Mouse (Mus musculus): ENCODE measurements around the gene Ears2. TPM values are rescaled to one million over a fixed set of nuclear protein-coding genes. Genes with fewer than 3 reads are reported as not detected.

The Ears2 gene
- polyA plus RNA-seq, 1 experiment: 5.9 TPM

DNA sequence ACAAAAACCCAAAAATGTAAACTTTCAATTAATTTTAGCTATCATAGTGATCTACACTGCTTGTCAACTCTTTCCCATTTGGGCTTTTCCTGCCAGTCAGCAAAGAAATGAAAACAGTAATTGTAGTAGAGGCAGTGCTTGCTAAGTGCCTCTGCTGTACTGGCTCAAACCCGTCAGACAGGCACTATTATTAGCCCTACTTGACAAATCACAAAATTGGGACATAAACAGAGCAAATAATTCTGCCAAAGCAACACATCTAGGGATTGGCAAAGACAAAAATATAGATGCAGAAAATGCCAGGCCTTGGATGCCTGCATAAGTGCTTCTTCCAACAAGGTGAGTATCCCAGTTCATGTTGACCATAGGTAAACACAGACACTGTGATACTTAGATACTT lies 1.4 kb downstream of the Ears2 start:
- Histone ChIP-seq H3K27me3 (ENCODE audit: control insufficient read depth, insufficient read depth, low read length) (no peaks in the 10 kb centered on the region), H3K4me3 (ENCODE audit: control insufficient read depth, low read depth, low read length) (no peak overlapping the region), H3K4me1 (ENCODE audit: control insufficient read depth, insufficient read depth, low read length) (no peaks in the 10 kb centered on the region; the same call in 1 of the 2 replicates), H3K27ac (ENCODE audit: control insufficient read depth, insufficient read depth, low read depth, low read length) (no peak overlapping the region), H3K36me3 (ENCODE audit: control insufficient read depth, insufficient read depth, low read length) (no peaks in the 10 kb centered on the region; the same call in none of the 2 replicates)
- TF ChIP-seq POLR2A (IDR thresholded peaks at IDR 0.05; ENCODE audit: control insufficient read depth, low read depth, low read length): no peak

DNA sequence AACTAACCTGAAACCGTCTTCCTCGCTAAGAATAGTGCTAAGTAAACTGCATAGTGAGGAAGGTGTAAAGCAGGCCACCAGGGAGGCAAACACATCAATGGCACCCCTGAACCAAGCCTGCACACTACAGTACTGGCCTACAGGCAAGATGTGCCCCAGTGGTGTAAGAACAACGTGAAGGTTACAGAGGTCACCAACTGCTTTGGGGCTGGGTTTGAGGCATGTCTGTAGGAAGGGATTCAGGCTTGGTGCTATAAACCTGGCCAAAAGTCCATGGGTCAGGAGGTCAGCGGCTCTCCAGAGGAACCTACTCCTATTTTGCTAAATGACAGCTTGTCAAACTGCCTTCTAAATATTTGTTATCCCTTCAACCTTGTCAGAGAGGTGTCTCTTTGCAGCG lies 10.4 kb downstream of the Ears2 start:
- Histone ChIP-seq H3K36me3 (ENCODE audit: control insufficient read depth, insufficient read depth, low read length) (peaks cover 2% of the 10 kb centered on the region), H3K4me3 (ENCODE audit: control insufficient read depth, low read depth, low read length) (no peak overlapping the region), H3K27me3 (ENCODE audit: control insufficient read depth, insufficient read depth, low read length) (no peaks in the 10 kb centered on the region), H3K27ac (ENCODE audit: control insufficient read depth, insufficient read depth, low read depth, low read length) (no peak overlapping the region), H3K4me1 (ENCODE audit: control insufficient read depth, insufficient read depth, low read length) (no peaks in the 10 kb centered on the region)
- TF ChIP-seq POLR2A (IDR thresholded peaks at IDR 0.05; ENCODE audit: control insufficient read depth, low read depth, low read length): no peak
- no peak for TF ChIP-seq CTCF (IDR thresholded peaks at IDR 0.05; ENCODE audit: control insufficient read depth, insufficient read depth, insufficient replicate concordance, low read depth, low read length)

DNA sequence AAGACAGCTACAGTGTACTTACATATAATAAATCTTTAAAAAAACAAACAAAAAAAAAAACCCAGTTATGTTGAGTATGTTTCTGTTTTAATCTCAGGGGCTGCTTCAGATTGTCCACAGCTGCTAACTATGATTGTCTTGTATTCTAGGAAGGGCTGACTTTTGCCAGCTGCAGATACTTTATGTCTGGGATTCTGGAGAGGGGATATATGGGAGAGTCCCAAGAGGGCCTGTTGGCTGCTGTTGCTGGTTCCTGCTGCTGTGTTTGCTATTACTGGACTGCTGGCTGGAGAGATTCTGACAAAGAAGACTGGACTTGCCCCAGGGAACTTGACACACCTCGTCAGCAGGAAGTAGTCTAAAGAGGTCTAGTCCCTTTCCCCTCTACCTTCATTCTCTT lies 16.2 kb downstream of the Ears2 start:
- Histone ChIP-seq H3K36me3 (ENCODE audit: control insufficient read depth, insufficient read depth, low read length) (peaks cover 2% of the 10 kb centered on the region), H3K27ac (ENCODE audit: control insufficient read depth, insufficient read depth, low read depth, low read length) (no peak overlapping the region), H3K4me1 (ENCODE audit: control insufficient read depth, insufficient read depth, low read length) (no peaks in the 10 kb centered on the region), H3K4me3 (ENCODE audit: control insufficient read depth, low read depth, low read length) (no peak overlapping the region), H3K27me3 (ENCODE audit: control insufficient read depth, insufficient read depth, low read length) (no peaks in the 10 kb centered on the region)
- TF ChIP-seq POLR2A (IDR thresholded peaks at IDR 0.05; ENCODE audit: control insufficient read depth, low read depth, low read length): no peak
- no peak for TF ChIP-seq CTCF (IDR thresholded peaks at IDR 0.05; ENCODE audit: control insufficient read depth, insufficient read depth, insufficient replicate concordance, low read depth, low read length)

DNA sequence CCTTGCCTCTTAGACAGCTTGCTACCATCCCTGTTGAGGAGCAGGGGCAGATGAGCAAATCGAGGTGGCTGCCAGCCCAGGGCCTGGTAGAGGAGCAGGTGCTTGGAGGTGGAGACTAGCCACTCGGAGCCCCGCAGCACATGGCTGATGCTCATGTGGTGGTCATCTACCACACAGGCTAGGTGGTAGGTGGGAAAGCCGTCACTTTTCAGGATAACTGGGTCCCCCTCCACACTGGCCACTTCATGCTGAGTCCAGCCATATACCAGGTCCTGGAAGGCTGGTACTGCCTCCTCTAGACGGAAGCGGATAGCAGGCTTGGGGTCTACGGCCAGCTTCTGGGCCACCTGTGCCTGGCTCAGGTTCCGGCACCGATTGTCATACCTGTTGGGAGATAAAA lies 18.9 kb downstream of the Ears2 start:
- Histone ChIP-seq H3K27me3 (ENCODE audit: control insufficient read depth, insufficient read depth, low read length) (no peaks in the 10 kb centered on the region), H3K4me1 (ENCODE audit: control insufficient read depth, insufficient read depth, low read length) (no peaks in the 10 kb centered on the region), H3K36me3 (ENCODE audit: control insufficient read depth, insufficient read depth, low read length) (no peaks in the 10 kb centered on the region; the same call in 1 of the 2 replicates), H3K4me3 (ENCODE audit: control insufficient read depth, low read depth, low read length) (no peak overlapping the region), H3K27ac (ENCODE audit: control insufficient read depth, insufficient read depth, low read depth, low read length) (no peak overlapping the region)
- TF ChIP-seq CTCF (IDR thresholded peaks at IDR 0.05; ENCODE audit: control insufficient read depth, insufficient read depth, insufficient replicate concordance, low read depth, low read length): no peak
- no peak for TF ChIP-seq POLR2A (IDR thresholded peaks at IDR 0.05; ENCODE audit: control insufficient read depth, low read depth, low read length)

DNA sequence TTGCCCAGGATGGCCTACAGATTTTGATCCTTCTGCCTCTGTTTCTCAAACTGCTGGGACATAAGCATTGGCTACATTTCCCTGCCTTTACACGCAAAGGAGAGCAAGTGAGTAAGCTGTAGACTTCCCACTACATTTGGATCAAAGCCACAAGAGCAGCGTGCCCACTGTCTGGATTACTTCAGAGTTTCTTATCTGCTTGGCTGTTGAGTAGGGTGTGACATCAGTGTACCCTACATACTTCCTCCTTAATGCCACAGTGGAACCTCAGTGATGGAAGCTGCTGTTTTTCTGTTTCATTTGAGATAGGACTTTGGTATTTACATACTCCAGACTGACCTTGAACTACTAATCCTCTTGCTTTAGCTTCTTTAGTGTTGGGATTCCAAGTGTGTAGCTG lies 20.2 kb downstream of the Ears2 start:
- Histone ChIP-seq H3K27me3 (ENCODE audit: control insufficient read depth, insufficient read depth, low read length) (no peaks in the 10 kb centered on the region), H3K4me3 (ENCODE audit: control insufficient read depth, low read depth, low read length) (no peak overlapping the region), H3K27ac (ENCODE audit: control insufficient read depth, insufficient read depth, low read depth, low read length) (no peak overlapping the region), H3K4me1 (ENCODE audit: control insufficient read depth, insufficient read depth, low read length) (no peaks in the 10 kb centered on the region), H3K36me3 (ENCODE audit: control insufficient read depth, insufficient read depth, low read length) (no peaks in the 10 kb centered on the region; the same call in 1 of the 2 replicates)
- TF ChIP-seq POLR2A (IDR thresholded peaks at IDR 0.05; ENCODE audit: control insufficient read depth, low read depth, low read length) (no peak), CTCF (IDR thresholded peaks at IDR 0.05; ENCODE audit: control insufficient read depth, insufficient read depth, insufficient replicate concordance, low read depth, low read length) (no peak)

DNA sequence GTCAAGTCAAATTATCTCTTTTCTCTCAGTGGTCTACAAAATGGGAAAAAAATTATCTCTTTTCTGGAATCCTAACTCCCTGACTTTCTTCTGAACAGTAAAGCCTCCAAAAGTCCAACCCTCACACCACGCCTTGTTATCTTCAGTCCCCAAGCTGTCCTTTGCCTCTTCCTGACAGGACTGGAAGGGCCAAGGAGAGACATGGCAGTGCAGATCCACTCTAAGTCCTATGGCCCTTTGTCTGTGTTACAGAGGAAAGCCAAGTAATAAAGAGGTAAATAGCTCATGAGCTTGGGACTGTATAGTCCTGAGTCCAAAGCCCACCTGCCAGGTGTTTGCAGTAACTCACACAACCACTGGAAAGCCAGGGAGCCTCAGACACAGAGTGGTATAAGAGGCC lies 21.4 kb downstream of the Ears2 start:
- TF ChIP-seq POLR2A (IDR thresholded peaks at IDR 0.05; ENCODE audit: control insufficient read depth, low read depth, low read length) (no peak), CTCF (IDR thresholded peaks at IDR 0.05; ENCODE audit: control insufficient read depth, insufficient read depth, insufficient replicate concordance, low read depth, low read length) (no peak)
- Histone ChIP-seq H3K4me3 (ENCODE audit: control insufficient read depth, low read depth, low read length) (no peak overlapping the region), H3K27me3 (ENCODE audit: control insufficient read depth, insufficient read depth, low read length) (no peaks in the 10 kb centered on the region), H3K27ac (ENCODE audit: control insufficient read depth, insufficient read depth, low read depth, low read length) (no peak overlapping the region), H3K4me1 (ENCODE audit: control insufficient read depth, insufficient read depth, low read length) (no peaks in the 10 kb centered on the region), H3K36me3 (ENCODE audit: control insufficient read depth, insufficient read depth, low read length) (no peaks in the 10 kb centered on the region; the same call in 1 of the 2 replicates)

DNA sequence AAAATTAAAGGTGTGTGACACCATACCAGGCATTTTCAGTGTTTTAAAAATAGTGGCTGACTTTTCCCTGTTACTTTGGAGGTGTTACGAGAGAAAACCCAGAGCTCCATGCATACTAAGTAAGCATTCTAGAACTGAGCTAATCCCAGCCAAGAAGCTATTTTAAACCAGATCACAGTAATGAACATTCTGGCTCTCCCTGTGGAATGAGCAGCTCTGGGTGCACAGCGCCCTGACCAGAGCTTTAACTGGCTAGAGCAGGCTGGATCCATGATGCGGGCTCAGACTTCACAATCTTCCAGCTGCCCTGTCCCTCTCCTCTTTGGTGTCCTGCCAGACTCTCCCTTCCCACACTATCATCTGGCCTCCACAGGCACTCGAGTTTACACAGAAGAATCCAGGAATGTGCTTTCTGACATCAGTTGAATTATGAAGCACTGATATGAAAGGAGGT lies 21.9 kb downstream of the Ears2 start:
- Histone ChIP-seq H3K27ac (ENCODE audit: control insufficient read depth, insufficient read depth, low read depth, low read length) (no peak overlapping the region), H3K4me1 (ENCODE audit: control insufficient read depth, insufficient read depth, low read length) (no peaks in the 10 kb centered on the region), H3K4me3 (ENCODE audit: control insufficient read depth, low read depth, low read length) (no peak overlapping the region), H3K27me3 (ENCODE audit: control insufficient read depth, insufficient read depth, low read length) (no peaks in the 10 kb centered on the region), H3K36me3 (ENCODE audit: control insufficient read depth, insufficient read depth, low read length) (no peaks in the 10 kb centered on the region; the same call in 1 of the 2 replicates)
- TF ChIP-seq POLR2A (IDR thresholded peaks at IDR 0.05; ENCODE audit: control insufficient read depth, low read depth, low read length) (no peak), CTCF (IDR thresholded peaks at IDR 0.05; ENCODE audit: control insufficient read depth, insufficient read depth, insufficient replicate concordance, low read depth, low read length) (no peak)

DNA sequence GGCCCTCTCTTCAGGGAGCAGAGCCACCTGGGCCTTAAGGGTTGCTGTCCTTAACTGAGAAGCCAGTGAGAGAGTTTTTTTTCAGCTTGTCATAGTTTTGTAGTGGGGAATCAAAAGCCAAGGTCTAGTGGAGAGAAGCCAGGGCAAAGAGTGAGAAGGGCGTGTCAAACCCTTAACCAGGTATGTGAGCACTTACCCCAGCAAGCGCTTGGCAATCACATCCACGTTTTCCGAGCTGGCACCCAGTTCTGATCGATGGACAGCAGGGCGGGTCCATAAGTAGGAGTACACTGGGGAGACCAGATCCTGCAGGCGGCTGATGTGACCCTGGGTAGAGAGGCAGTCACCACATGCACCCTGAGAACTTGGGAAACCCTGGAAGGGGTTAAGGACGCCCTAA lies 23.0 kb downstream of the Ears2 start:
- Histone ChIP-seq H3K4me1 (ENCODE audit: control insufficient read depth, insufficient read depth, low read length) (no peaks in the 10 kb centered on the region), H3K27me3 (ENCODE audit: control insufficient read depth, insufficient read depth, low read length) (no peaks in the 10 kb centered on the region), H3K27ac (ENCODE audit: control insufficient read depth, insufficient read depth, low read depth, low read length) (no peak overlapping the region), H3K36me3 (ENCODE audit: control insufficient read depth, insufficient read depth, low read length) (no peaks in the 10 kb centered on the region; the same call in 1 of the 2 replicates), H3K4me3 (ENCODE audit: control insufficient read depth, low read depth, low read length) (no peak overlapping the region)
- TF ChIP-seq CTCF (IDR thresholded peaks at IDR 0.05; ENCODE audit: control insufficient read depth, insufficient read depth, insufficient replicate concordance, low read depth, low read length) (no peak), POLR2A (IDR thresholded peaks at IDR 0.05; ENCODE audit: control insufficient read depth, low read depth, low read length) (no peak)
